Mouse (Mus musculus): ENCODE results near the gene Atmin. TPM values are rescaled to one million over a fixed set of nuclear protein-coding genes. Genes with fewer than 3 reads are reported as not detected.

Gene Atmin
- 10.2 and 10.7 TPM in 2 replicates for polyA plus RNA-seq (2015; fragmentation: Nextera tagmentation; extraction: Ambion mirVana)

GRCm38 (mm10) chr8:116943161-116943554, at the start of gene Atmin:
Gene Atmin (plus strand): TSS chr8:116943393.
- peak within 1 kb of the TSS; percentile 69 for H3K4me2 ChIP-seq (ENCODE audit: low read depth, low read length)
- ATAC-seq (replicated peaks; ENCODE audit: extremely low read depth, insufficient read depth, low FRiP score): peak; percentile 66
- H3K27ac ChIP-seq (ENCODE audit: low read length): peak within 1 kb of the TSS; percentile 42
- under 1% methylated on average over 46 of the region's 46 CpGs for WGBS
- H3K27me3 ChIP-seq (ENCODE audit: control insufficient read depth, insufficient read depth, low read length): no peaks in the 10 kb centered on the region
- H3K4me3 ChIP-seq (ENCODE audit: low read length): peak within 1 kb of the TSS; percentile 82
- peaks cover 2% of the 10 kb centered on the region for H3K36me3 ChIP-seq (ENCODE audit: control insufficient read depth, insufficient read depth)
- peak within 1 kb of the TSS; percentile 86 for H3K9ac ChIP-seq (ENCODE audit: low read length)
- peaks cover 38% of the 10 kb centered on the region for H3K4me1 ChIP-seq (ENCODE audit: control insufficient read depth, insufficient read depth, low read length)
- no peaks in the 10 kb centered on the region for H3K9me3 ChIP-seq (replicated peaks; ENCODE audit: control insufficient read depth, low read length)

DNA sequence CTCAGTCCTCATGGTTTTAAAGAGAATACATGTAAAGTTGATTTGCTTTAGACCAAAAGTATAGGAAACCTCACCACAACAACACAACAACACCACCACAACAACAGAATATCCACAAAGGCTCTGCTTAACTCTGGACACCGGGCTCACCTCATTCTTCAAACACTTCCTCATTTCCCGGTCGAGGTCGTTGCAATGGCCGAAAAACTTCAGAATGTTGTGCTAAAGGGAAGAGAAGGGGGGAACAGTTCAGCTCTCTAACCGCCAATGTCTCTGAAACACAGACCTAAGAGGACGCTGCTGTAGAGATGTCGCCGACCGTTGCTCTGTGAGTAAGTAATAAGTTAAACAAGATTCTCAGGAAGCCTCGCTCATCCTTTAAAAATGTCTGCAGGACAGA, 49.3 kb upstream of the Atmin start:
- Histone ChIP-seq H3K4me2 (ENCODE audit: low read depth, low read length) (no peak overlapping the region), H3K27ac (ENCODE audit: low read length) (no peak overlapping the region), H3K27me3 (ENCODE audit: control insufficient read depth, insufficient read depth, low read length) (no peaks in the 10 kb centered on the region), H3K9me3 (replicated peaks; ENCODE audit: control insufficient read depth, low read length) (peaks cover 4% of the 10 kb centered on the region; the same call in 1 of the 2 replicates), H3K4me3 (ENCODE audit: low read length) (no peak overlapping the region), H3K4me1 (ENCODE audit: control insufficient read depth, insufficient read depth, low read length) (no peaks in the 10 kb centered on the region), H3K36me3 (ENCODE audit: control insufficient read depth, insufficient read depth) (peaks cover 21% of the 10 kb centered on the region), H3K9ac (ENCODE audit: low read length) (no peak overlapping the region)
- 85% methylated on average over 11 of the region's 11 CpGs for WGBS
- no peak for ATAC-seq (replicated peaks; ENCODE audit: extremely low read depth, insufficient read depth, low FRiP score)

DNA sequence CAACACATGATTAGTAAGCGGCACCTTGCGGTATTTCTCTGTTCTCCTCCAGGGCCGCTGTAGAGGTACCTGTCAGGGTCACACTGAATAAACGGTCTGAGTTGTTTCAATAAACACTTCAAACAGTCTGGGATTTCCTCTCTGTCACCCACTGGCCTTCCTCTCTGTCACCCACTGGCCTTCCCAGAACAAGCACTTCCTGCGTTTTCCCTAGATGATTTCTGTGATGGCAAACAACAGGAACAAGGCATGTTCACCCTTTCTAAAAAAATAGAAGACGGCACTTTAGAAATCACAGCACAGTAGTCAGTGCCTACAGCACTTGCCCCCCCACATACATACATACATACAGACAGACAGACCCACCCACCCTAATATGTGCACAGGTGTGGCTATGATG, 47.7 kb upstream of the Atmin start:
- Histone ChIP-seq H3K4me3 (ENCODE audit: low read length) (no peak overlapping the region), H3K27me3 (ENCODE audit: control insufficient read depth, insufficient read depth, low read length) (no peaks in the 10 kb centered on the region), H3K9ac (ENCODE audit: low read length) (no peak overlapping the region), H3K4me2 (ENCODE audit: low read depth, low read length) (no peak overlapping the region), H3K36me3 (ENCODE audit: control insufficient read depth, insufficient read depth) (peaks cover 15% of the 10 kb centered on the region), H3K4me1 (ENCODE audit: control insufficient read depth, insufficient read depth, low read length) (no peaks in the 10 kb centered on the region), H3K9me3 (replicated peaks; ENCODE audit: control insufficient read depth, low read length) (peaks cover 4% of the 10 kb centered on the region; the same call in 1 of the 2 replicates), H3K27ac (ENCODE audit: low read length) (no peak overlapping the region)
- ATAC-seq (replicated peaks; ENCODE audit: extremely low read depth, insufficient read depth, low FRiP score): no peak
- WGBS: 82% methylated on average over 6 of the region's 6 CpGs

GRCm38 (mm10) chr8:116904736-116905135, 38.5 kb upstream of the Atmin start:
- WGBS: 83% methylated on average over 4 of the region's 4 CpGs
- ATAC-seq (replicated peaks; ENCODE audit: extremely low read depth, insufficient read depth, low FRiP score): no peak
- no peak overlapping the region for H3K4me3 ChIP-seq (ENCODE audit: low read length)
- H3K27me3 ChIP-seq (ENCODE audit: control insufficient read depth, insufficient read depth, low read length): no peaks in the 10 kb centered on the region
- peaks cover 17% of the 10 kb centered on the region for H3K36me3 ChIP-seq (ENCODE audit: control insufficient read depth, insufficient read depth)
- H3K4me1 ChIP-seq (ENCODE audit: control insufficient read depth, insufficient read depth, low read length): peaks cover 5% of the 10 kb centered on the region
- H3K9ac ChIP-seq (ENCODE audit: low read length): no peak overlapping the region
- H3K4me2 ChIP-seq (ENCODE audit: low read depth, low read length): no peak overlapping the region
- H3K9me3 ChIP-seq (replicated peaks; ENCODE audit: control insufficient read depth, low read length): peaks cover 5% of the 10 kb centered on the region; the same call in 1 of the 2 replicates
- no peak overlapping the region for H3K27ac ChIP-seq (ENCODE audit: low read length)

GRCm38 (mm10) chr8:116905252-116905651, 37.9 kb upstream of the Atmin start:
- ATAC-seq (replicated peaks; ENCODE audit: extremely low read depth, insufficient read depth, low FRiP score): no peak
- 79% methylated on average over 4 of the region's 4 CpGs for WGBS

GRCm38 (mm10) chr8:116905836-116906235, 37.4 kb upstream of the Atmin start:
- no peak overlapping the region for H3K4me3 ChIP-seq (ENCODE audit: low read length)
- H3K27ac ChIP-seq (ENCODE audit: low read length): no peak overlapping the region
- peaks cover 5% of the 10 kb centered on the region for H3K4me1 ChIP-seq (ENCODE audit: control insufficient read depth, insufficient read depth, low read length)
- H3K27me3 ChIP-seq (ENCODE audit: control insufficient read depth, insufficient read depth, low read length): no peaks in the 10 kb centered on the region
- no peak for ATAC-seq (replicated peaks; ENCODE audit: extremely low read depth, insufficient read depth, low FRiP score)
- H3K4me2 ChIP-seq (ENCODE audit: low read depth, low read length): no peak overlapping the region
- H3K36me3 ChIP-seq (ENCODE audit: control insufficient read depth, insufficient read depth): peaks cover 26% of the 10 kb centered on the region
- no peak overlapping the region for H3K9ac ChIP-seq (ENCODE audit: low read length)
- WGBS: 88% methylated on average over 4 of the region's 4 CpGs
- peaks cover 5% of the 10 kb centered on the region; the same call in 1 of the 2 replicates for H3K9me3 ChIP-seq (replicated peaks; ENCODE audit: control insufficient read depth, low read length)

More at GRCm38 (mm10) chr8:116905252-116905651, 37.9 kb upstream of the Atmin start:
- Histone ChIP-seq H3K4me3 (ENCODE audit: low read length) (no peak overlapping the region), H3K4me2 (ENCODE audit: low read depth, low read length) (no peak overlapping the region), H3K27ac (ENCODE audit: low read length) (no peak overlapping the region), H3K9ac (ENCODE audit: low read length) (no peak overlapping the region), H3K4me1 (ENCODE audit: control insufficient read depth, insufficient read depth, low read length) (peaks cover 5% of the 10 kb centered on the region), H3K9me3 (replicated peaks; ENCODE audit: control insufficient read depth, low read length) (peaks cover 5% of the 10 kb centered on the region; the same call in 1 of the 2 replicates), H3K36me3 (ENCODE audit: control insufficient read depth, insufficient read depth) (peaks cover 21% of the 10 kb centered on the region), H3K27me3 (ENCODE audit: control insufficient read depth, insufficient read depth, low read length) (no peaks in the 10 kb centered on the region)

- Histone ChIP-seq H3K36me3 (ENCODE audit: control insufficient read depth, insufficient read depth) (peaks cover 10% of the 10 kb centered on the region; the same call in 1 of the 2 replicates), H3K4me3 (ENCODE audit: low read length) (peak overlapping the region; percentile 73), H3K27ac (ENCODE audit: low read length) (peak overlapping the region; percentile 96), H3K9me3 (replicated peaks; ENCODE audit: control insufficient read depth, low read length) (no peaks in the 10 kb centered on the region), H3K9ac (ENCODE audit: low read length) (peak overlapping the region; percentile 91), H3K27me3 (ENCODE audit: control insufficient read depth, insufficient read depth, low read length) (no peaks in the 10 kb centered on the region), H3K4me1 (ENCODE audit: control insufficient read depth, insufficient read depth, low read length) (peaks cover 16% of the 10 kb centered on the region), H3K4me2 (ENCODE audit: low read depth, low read length) (peak overlapping the region; percentile 85)
- peak; percentile 53 for ATAC-seq (replicated peaks; ENCODE audit: extremely low read depth, insufficient read depth, low FRiP score)
- under 1% methylated on average over 22 of the region's 22 CpGs for WGBS
Observed at GRCm38 (mm10) chr8:116921005-116921336, 22.2 kb upstream of the Atmin start.

GRCm38 (mm10) chr8:116921337-116922059, 21.7 kb upstream of the Atmin start, which contains the start of the genes Cmc2 and Cenpn:
Gene Cmc2 (minus strand): TSS chr8:116921455.
Gene Cenpn (plus strand): TSS chr8:116921730.
- H3K27ac ChIP-seq (ENCODE audit: low read length): peak within 1 kb of the TSS; percentile 96
- H3K9ac ChIP-seq (ENCODE audit: low read length): peak within 1 kb of the TSS; percentile 91
- H3K36me3 ChIP-seq (ENCODE audit: control insufficient read depth, insufficient read depth): peaks cover 10% of the 10 kb centered on the region; the same call in 1 of the 2 replicates
- H3K4me2 ChIP-seq (ENCODE audit: low read depth, low read length): peak within 1 kb of the TSS; percentile 85
- under 1% methylated on average over 57 of the region's 57 CpGs for WGBS
- no peaks in the 10 kb centered on the region for H3K9me3 ChIP-seq (replicated peaks; ENCODE audit: control insufficient read depth, low read length)
- no peaks in the 10 kb centered on the region for H3K27me3 ChIP-seq (ENCODE audit: control insufficient read depth, insufficient read depth, low read length)
- H3K4me1 ChIP-seq (ENCODE audit: control insufficient read depth, insufficient read depth, low read length): peaks cover 16% of the 10 kb centered on the region
- peak; percentile 93 for ATAC-seq (replicated peaks; ENCODE audit: extremely low read depth, insufficient read depth, low FRiP score)
- peak within 1 kb of the TSS; percentile 73 for H3K4me3 ChIP-seq (ENCODE audit: low read length)

- Histone ChIP-seq H3K27me3 (ENCODE audit: control insufficient read depth, insufficient read depth, low read length) (no peaks in the 10 kb centered on the region), H3K36me3 (ENCODE audit: control insufficient read depth, insufficient read depth) (peaks cover 12% of the 10 kb centered on the region), H3K4me3 (ENCODE audit: low read length) (peak overlapping the region; percentile 73), H3K4me1 (ENCODE audit: control insufficient read depth, insufficient read depth, low read length) (peaks cover 16% of the 10 kb centered on the region), H3K27ac (ENCODE audit: low read length) (peak overlapping the region; percentile 96), H3K9ac (ENCODE audit: low read length) (peak overlapping the region; percentile 91), H3K4me2 (ENCODE audit: low read depth, low read length) (peak overlapping the region; percentile 85), H3K9me3 (replicated peaks; ENCODE audit: control insufficient read depth, low read length) (no peaks in the 10 kb centered on the region)
- no peak for ATAC-seq (replicated peaks; ENCODE audit: extremely low read depth, insufficient read depth, low FRiP score)
- WGBS: 28% methylated on average over 17 of the region's 17 CpGs
Observed at GRCm38 (mm10) chr8:116922060-116922757, 21.0 kb upstream of the Atmin start.

Data from heart, embryonic 16.5 days (tissue).